Mouse (Mus musculus) heart, embryonic 14.5 days (tissue): ENCODE data around the gene Ampd2. TPM values are rescaled to one million over a fixed set of nuclear protein-coding genes. Genes with fewer than 3 reads are reported as not detected.

ENCODE experiments used
- ATAC-seq: fragments of 200-750 bp; cut with Nextera tagmentation; 2 replicates; pipeline ENCODE4 v1.8.0; 2017; ENCODE audit warnings: low read depth, moderate TSS enrichment; ENCODE audit not compliant: insufficient number of reproducible peaks, insufficient read depth, low FRiP score
- H3K27ac ChIP-seq, 2 experiments: fragments of 200-500 bp in 1 of 2; fragments of 300-500 bp in 1 of 2; sonication (generic) in 1 of 2; replicated peaks in 1 of 2; 2 replicates each; pipeline ENCODE4 v1.5.1; 2012 to 2014; ENCODE audit warnings: low read depth in 2 of 2, low read length in 2 of 2, control low read depth in 1 of 2, mild to moderate bottlenecking in 1 of 2, mixed read lengths in 1 of 2; ENCODE audit not compliant: control insufficient read depth in 1 of 2, insufficient read depth in 1 of 2
- H3K27me3 ChIP-seq: fragments of 300-500 bp; sonication (generic); 2 replicates; pipeline ENCODE4 v1.6.1; 2014; ENCODE audit warnings: mild to moderate bottlenecking, low read length, control low read depth; ENCODE audit not compliant: control insufficient read depth, insufficient read depth
- H3K36me3 ChIP-seq: fragments of 300-500 bp; sonication (generic); 2 replicates; pipeline ENCODE4 v1.6.1; 2014; ENCODE audit warnings: mild to moderate bottlenecking, control low read depth, low read length, mixed read lengths; ENCODE audit not compliant: control insufficient read depth, insufficient read depth
- H3K4me1 ChIP-seq, 2 experiments: fragments of 200-500 bp in 1 of 2; fragments of 300-500 bp in 1 of 2; sonication (generic) in 1 of 2; 2 replicates each; pipeline ENCODE4 v1.6.1; 2012 to 2014; ENCODE audit warnings: low read length in 2 of 2, control low read depth in 1 of 2, mixed read lengths in 1 of 2; ENCODE audit not compliant: control insufficient read depth in 2 of 2, insufficient read depth in 2 of 2
- H3K4me2 ChIP-seq: fragments of 300-500 bp; sonication (generic); 2 replicates; pipeline ENCODE4 v1.6.1; 2014; ENCODE audit warnings: mild to moderate bottlenecking, low read length
- H3K4me3 ChIP-seq, 2 experiments: fragments of 200-500 bp in 1 of 2; fragments of 300-500 bp in 1 of 2; sonication (generic) in 1 of 2; 2 replicates each; pipeline ENCODE4 v1.5.1; 2012 to 2014; ENCODE audit warnings: low read length in 2 of 2, mild to moderate bottlenecking in 2 of 2, control low read depth in 1 of 2, low read depth in 1 of 2, moderate library complexity in 1 of 2; ENCODE audit not compliant: control insufficient read depth in 1 of 2, insufficient read depth in 1 of 2
- H3K9ac ChIP-seq: fragments of 300-500 bp; sonication (generic); 2 replicates; pipeline ENCODE4 v1.6.1; 2014; ENCODE audit warnings: mild to moderate bottlenecking, low read length
- H3K9me3 ChIP-seq: fragments of 300-500 bp; sonication (generic); 2 replicates; pipeline ENCODE4 v1.6.1; 2016; ENCODE audit warnings: low read length, control low read depth; ENCODE audit not compliant: control insufficient read depth
- WGBS: fragments of 180-500 bp; shearing (Covaris S2); extraction: QIAGEN DNeasy Blood & Tissue Kit; methylation state at CpG from one replicate; pipeline ENCODE4 v1.1.7; 2014; 5-methylcytosine and 5-hydroxymethylcytosine counted together
- polyA plus RNA-seq: library from polyadenylated mRNA; unstranded; fragments of >200 nt; fragmentation: Nextera tagmentation; extraction: Ambion mirVana; gene quantifications from 2 replicates; pipeline ENCODE4 v1.2.1, GENCODE M21; 2014

Gene Ampd2
- polyA plus RNA-seq, 1 experiment from 2014 or later, result 20.3 TPM

DNA sequence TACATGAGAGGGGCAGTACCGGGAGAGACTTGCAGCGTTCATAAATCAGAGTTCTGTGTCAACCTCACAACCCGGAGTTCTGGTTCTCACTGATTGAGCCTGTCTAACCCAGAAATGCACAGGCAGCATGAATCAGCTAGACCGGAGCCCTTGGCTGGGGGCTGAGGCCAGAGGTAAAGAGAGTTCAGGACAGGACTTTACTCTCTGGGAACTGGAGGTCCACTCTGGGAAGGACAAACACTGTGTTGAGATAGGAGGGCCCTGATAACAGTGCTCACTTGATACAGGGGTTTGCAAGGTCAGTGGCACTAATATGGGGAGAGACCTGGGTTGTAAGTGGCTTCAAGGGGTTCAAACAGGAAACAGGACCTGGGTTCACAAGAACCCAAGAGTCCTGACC lies 61.1 kb downstream of the Ampd2 start:
- Histone ChIP-seq H3K4me3 (no peak overlapping the region), H3K9me3 (no peaks in the 10 kb centered on the region), H3K27me3 (no peaks in the 10 kb centered on the region), H3K4me1 (peaks cover 6% of the 10 kb centered on the region in 2 experiments; a peak in 2 of 4 replicates), H3K36me3 (no peaks in the 10 kb centered on the region), H3K9ac (no peak overlapping the region), H3K27ac (no peak overlapping the region), H3K4me2 (no peak overlapping the region)
- ATAC-seq, result no peak
- WGBS, result 56% methylated on average over 4 of the region's 4 CpGs

Other genes with a start within 250 kb of the Ampd2 start
- gene Eps8l3, start 209.4 kb downstream of the Ampd2 start, polyA plus RNA-seq, result not detected in 2 replicates
- gene Gstm5, start 190.8 kb downstream of the Ampd2 start, polyA plus RNA-seq, result 132 and 150 TPM in 2 replicates
- 20.1 and 22.2 TPM in 2 replicates for gene Gstm7, start 154.8 kb downstream of the Ampd2 start, polyA plus RNA-seq
- 11.3 and 11.9 TPM in 2 replicates for gene Gstm6, start 142.9 kb downstream of the Ampd2 start, polyA plus RNA-seq
- gene Gstm3, start 117.4 kb downstream of the Ampd2 start, polyA plus RNA-seq, result not detected in 2 replicates
- 59.8 and 68.2 TPM in 2 replicates for gene Gstm2, start 100.2 kb downstream of the Ampd2 start, polyA plus RNA-seq
- 60.8 and 63.8 TPM in 2 replicates for gene Gstm1, start 68.7 kb downstream of the Ampd2 start, polyA plus RNA-seq
- gene Gstm4, start 41.8 kb downstream of the Ampd2 start, polyA plus RNA-seq, result 15.6 and 17.4 TPM in 2 replicates
- 0.59 and 0.73 TPM in 2 replicates for gene Gnat2, start 6.1 kb upstream of the Ampd2 start, polyA plus RNA-seq
- 71.4 and 74.0 TPM in 2 replicates for gene Gnai3, start 59.5 kb upstream of the Ampd2 start, polyA plus RNA-seq
- gene Gpr61, start 68.2 kb upstream of the Ampd2 start, polyA plus RNA-seq, result 0.24 TPM in 1 of 2 replicates, not detected in the other
- gene Amigo1, start 99.7 kb upstream of the Ampd2 start, polyA plus RNA-seq, result 2.6 and 2.9 TPM in 2 replicates
- 1.8 and 2.2 TPM in 2 replicates for gene Cyb561d1, start 114.6 kb upstream of the Ampd2 start, polyA plus RNA-seq
- gene Atxn7l2, start 124.3 kb upstream of the Ampd2 start, polyA plus RNA-seq, result 6.3 and 7.1 TPM in 2 replicates
- 3.1 and 3.8 TPM in 2 replicates for gene Sypl2, start 140.0 kb upstream of the Ampd2 start, polyA plus RNA-seq
- 210 and 231 TPM in 2 replicates for gene Psma5, start 170.3 kb upstream of the Ampd2 start, polyA plus RNA-seq
- 19.3 and 21.4 TPM in 2 replicates for gene Sort1, start 197.4 kb upstream of the Ampd2 start, polyA plus RNA-seq